Mouse (Mus musculus) thymus, postnatal 10 days (tissue): ENCODE measurements around the gene 6430550D23Rik.
"Not testable (repeated sequence)": the region's sequence is repeated elsewhere in the genome, so short reads cannot be mapped to it uniquely, and the experiment has no call there.

Source experiments
- DNase-seq, 2 experiments: peaks; one replicate each; pipeline ENCODE4 v3.0.0; 2021; ENCODE audit warnings: low spot score in 2 of 2

The 6430550D23Rik gene

DNA sequence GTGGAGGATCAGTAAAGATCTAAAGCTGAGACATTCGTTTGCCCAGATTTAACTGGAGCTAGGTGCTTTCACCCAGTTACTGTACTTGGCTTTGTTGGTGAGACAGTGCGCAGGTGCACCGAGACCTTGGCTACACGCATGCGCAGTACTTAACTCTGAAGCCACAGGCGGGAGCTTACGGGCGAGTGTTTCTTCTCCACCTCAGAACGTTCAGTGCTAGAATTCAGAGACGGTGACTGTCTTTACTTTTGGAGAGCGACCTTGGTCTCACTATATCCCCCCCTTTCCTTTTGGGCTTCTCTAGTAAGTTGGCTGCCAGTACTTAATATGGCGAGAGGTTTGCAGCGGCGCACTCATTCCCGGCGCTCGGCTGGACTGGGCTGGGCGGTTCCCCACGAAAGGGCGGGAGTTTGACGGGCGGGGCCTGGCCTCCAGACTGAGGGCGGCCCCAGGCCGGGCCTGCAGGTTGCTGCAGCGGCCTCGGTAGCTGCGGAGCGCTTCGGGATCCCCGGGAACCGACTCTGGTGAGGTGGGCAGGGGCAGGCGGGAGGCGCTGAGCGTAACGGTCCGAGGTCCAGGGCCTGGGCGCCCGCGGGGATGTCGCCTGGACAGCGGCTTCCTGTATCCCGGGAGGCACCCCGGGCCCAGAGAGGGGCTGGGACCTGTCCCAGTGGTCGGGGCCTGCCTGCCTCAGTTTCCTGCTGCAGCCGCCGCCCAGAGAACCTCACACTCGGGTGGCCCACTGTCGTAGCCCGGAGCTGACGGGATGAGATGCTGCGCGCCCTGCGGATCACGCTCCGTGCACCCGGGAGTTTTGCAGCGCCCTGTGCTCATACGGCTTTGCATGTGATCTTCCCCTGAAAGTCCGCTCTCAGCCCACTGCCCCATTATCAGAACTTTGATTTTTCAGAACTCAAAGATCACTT lies 51.4 kb downstream of the 6430550D23Rik start, which contains the start of gene Cep250:
Gene Cep250 (plus strand): TSS at position 325 of the 926 bp plus-strand sequence.
- peak; percentile 76 to 82 for DNase-seq

- peak; percentile 35 to 53 for DNase-seq
Observed at GRCm38 (mm10) chr2:155952006-155952405, 55.8 kb downstream of the 6430550D23Rik start.

DNA sequence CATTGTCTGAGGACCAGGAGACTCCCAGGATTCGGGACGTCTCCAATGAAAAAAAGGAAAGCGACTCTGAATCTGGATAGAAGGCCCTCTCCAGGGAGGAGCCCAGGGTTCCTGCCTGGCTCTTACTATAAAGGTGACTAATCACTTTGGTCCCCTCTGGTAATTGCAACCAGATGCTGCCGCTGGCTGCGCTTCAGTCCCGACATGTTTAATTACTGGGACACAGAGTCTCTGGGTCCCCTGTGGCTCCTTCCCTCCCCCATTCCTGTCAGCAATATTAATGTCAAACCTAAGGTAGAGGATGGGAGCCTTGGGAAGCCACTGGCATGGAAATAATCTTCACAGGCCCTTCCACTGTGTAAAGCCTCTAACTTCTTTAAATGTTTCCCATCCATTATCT lies 58.4 kb downstream of the 6430550D23Rik start:
- no peak for DNase-seq

GRCm38 (mm10) chr2:155947390-155948002 lies 60.3 kb downstream of the 6430550D23Rik start:
- DNase-seq = no peak

DNA sequence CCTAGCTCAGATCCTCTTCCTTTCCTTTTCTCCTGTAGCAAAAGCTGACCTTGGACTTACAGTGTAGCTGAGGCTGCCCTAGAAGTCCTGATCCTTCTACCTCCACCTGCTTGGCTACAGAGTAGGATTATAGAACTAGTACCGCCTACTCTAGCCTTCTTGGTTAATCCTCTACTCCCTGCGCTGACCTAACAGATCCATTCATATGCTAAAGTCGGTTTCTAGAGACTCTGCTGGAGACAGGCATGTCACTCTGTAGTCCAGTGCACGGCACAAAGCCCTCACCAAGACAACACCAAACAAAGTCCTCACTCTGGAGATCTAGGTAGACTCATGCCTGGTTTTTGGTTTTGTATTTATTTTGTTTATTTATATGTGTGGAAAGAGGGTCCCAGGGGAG lies 61.3 kb downstream of the 6430550D23Rik start:
- no peak for DNase-seq

GRCm38 (mm10) chr2:155946069-155946468 lies 61.7 kb downstream of the 6430550D23Rik start:
- peak; percentile 22 to 78 for DNase-seq

GRCm38 (mm10) chr2:155945580-155945979 lies 62.2 kb downstream of the 6430550D23Rik start:
- no peak for DNase-seq

GRCm38 (mm10) chr2:155945124-155945523 lies 62.7 kb downstream of the 6430550D23Rik start, which contains the start of gene Gdf5:
TSS of gene Gdf5 (minus strand) at chr2:155945367.
- DNase-seq = no peak

DNA sequence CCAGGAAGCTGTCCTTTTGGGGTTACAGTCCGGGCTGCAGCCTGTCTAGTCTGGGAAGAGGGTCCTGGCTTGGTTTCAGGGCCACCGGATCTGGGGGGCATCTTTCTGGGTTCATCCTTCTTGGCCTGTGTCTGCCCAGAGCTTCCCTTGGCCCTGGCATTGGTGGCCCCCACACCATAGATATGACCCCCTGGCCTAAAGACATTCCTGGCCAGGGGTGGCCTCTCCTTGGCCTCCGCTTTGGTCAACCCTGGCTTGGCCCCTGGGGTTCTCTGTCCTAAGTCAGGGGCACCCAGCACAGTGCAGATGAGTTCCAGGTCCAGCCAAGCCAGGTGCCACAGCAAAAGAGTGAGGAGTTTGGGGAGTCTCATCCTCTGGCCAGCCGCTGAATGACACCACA lies 63.1 kb downstream of the 6430550D23Rik start:
- no peak for DNase-seq

DNA sequence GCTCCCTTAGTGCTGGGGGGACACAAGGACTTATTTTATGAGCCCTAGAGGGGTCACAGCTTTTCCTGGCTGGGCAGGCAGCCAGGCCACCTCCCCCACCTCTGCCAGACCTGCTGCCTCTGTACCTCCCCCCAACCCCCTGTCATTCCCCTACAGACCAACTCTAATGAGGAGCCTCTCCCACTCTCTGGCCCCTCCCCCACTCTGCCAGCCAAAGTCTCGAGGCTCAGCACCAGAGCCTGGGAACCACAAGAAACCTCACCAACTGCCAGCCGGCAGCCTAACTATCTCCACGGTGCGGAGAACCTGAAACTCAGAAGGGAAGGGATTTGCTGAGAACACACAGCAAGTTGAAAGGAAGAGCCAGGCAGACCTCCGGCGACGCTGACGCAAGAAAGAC lies 64.3 kb downstream of the 6430550D23Rik start:
- no peak for DNase-seq

GRCm38 (mm10) chr2:155941697-155942442 lies 65.9 kb downstream of the 6430550D23Rik start:
- DNase-seq = no peak

DNA sequence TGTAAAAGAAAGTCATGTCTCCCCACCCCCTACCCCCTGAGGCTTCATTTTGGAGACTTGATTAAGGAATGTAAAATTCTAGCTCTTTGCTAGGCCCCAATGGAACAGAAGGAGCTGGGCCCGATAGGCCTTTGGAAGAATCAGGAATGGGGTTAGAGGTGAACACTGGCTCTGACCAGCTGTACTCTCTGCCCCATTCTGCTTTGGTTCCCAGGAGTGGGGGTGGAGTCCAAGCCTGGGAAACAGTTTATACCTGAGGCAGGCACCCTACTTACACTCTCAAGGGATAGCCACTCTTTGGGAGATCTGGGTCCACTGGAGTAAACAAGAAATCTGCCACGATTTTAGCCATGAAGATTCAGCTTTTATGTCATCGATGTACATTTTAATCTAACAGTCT lies 67.1 kb downstream of the 6430550D23Rik start, which contains the start of gene Gm15557:
Gene Gm15557 (plus strand): TSS at position 48 of the 400 bp plus-strand sequence.
- DNase-seq = no peak

GRCm38 (mm10) chr2:155939897-155940529 lies 67.8 kb downstream of the 6430550D23Rik start:
- DNase-seq = no peak

GRCm38 (mm10) chr2:155929531-155930442 lies 78.0 kb downstream of the 6430550D23Rik start, which contains the start of gene Uqcc1:
TSS of gene Uqcc1 (minus strand) at chr2:155930310.
- peak; percentile 91 to 93 for DNase-seq

- DNase-seq = no peak
Observed at GRCm38 (mm10) chr2:155928711-155929345, 78.9 kb downstream of the 6430550D23Rik start.

DNA sequence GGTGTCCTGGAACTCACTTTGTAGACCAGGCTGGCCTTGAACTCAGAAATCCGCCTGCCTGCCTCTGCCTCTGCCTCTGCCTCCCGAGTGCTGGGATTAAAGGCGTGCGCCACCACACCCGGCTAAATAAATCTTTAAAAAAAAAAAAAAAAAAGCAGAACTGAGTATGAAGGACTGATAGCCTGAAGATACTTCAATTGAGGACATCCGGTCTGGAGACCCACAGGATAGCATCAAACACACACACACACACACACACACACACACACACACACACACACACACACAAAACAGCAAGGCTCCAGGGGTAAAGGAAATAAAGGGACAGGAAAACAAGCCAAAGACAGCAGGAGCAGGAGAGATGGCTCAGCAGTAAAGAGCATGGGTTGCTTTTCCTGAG lies 82.6 kb downstream of the 6430550D23Rik start:
- not testable (repeated sequence) for DNase-seq
